Mouse (Mus musculus): ENCODE measurements at regions not wholly inside any gene's neighbourhood (a gene's known extent, or its start where the extent isn't known, plus 50 kb on each side); places are given as distances from the start of the nearest gene placed in this dataset.

DNA sequence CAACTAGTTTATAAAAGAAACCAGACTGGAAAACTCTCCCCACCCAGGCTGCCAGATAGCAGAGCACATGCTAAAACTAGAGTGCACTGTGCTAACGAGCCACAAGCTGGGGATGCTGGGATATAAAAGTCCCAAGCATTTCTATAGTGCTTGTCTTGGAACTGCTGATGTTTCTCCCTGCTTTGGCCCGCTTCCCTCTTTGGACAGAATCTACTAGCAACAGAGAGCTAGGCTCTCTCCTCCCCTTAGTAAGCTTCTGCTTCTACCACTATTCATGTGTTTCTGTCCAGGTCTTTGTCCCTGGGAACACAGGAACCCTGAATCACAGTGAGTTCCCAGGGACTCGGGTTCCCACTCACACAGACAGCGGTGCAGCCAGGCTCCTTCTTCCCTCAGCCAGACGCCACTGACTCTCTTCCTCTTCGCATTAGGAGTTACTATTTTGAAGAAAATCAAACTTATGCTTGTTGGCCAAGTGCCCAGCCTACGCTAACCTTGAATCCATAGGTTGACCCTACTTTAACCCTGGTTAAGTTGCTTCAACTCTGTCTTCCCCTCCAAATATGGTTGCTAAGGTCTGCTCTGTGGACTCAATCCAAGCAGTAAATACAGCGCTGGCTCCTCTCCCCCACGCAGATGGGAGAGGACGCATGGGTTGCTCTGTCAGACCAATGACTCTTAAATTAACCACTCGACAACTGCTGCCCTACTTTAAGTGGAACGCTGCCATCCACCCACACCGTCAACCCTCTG lies 113.4 kb upstream of the Dapk1 start:
- Histone ChIP-seq H3K9me3 (replicated peaks) (no peaks in the 10 kb centered on the region), H3K27ac (no peak overlapping the region), H3K36me3 (no peaks in the 10 kb centered on the region), H3K27me3 (replicated peaks) (no peaks in the 10 kb centered on the region; the same call in 1 of the 2 replicates), H3K4me3 (no peak overlapping the region), H3K4me2 (no peak overlapping the region), H3K9ac (no peak overlapping the region), H3K4me1 (0 out of 2 replicates have a peak, but pooled peaks cover 9% of the 10 kb centered on the region)
- no peak for ATAC-seq
- 64% methylated on average over 13 of the region's 13 CpGs for WGBS (ENCODE audit: insufficient replicate concordance)

DNA sequence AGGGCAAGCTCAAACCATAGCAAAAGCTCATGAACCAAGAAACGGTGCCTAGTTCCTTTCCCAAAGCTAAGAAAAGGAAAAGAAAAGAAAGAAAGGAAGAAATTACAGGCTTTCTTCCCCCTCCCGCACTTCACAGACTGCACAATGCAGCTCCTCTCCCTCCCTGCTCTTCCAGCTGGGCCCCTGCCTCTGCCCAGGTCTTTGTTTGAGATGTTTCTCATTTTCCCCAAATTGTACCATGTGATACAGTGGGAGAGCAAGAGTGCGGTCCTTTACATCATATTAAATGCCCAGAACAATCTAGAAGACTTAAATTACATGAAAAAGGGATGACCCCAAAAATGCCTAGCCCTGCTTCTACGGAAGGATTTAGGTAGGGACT lies 112.9 kb upstream of the Dapk1 start:
- Histone ChIP-seq H3K9me3 (replicated peaks) (no peaks in the 10 kb centered on the region), H3K27ac (no peak overlapping the region), H3K4me2 (no peak overlapping the region), H3K27me3 (replicated peaks) (no peaks in the 10 kb centered on the region; the same call in 1 of the 2 replicates), H3K9ac (no peak overlapping the region), H3K4me1 (0 out of 2 replicates have a peak, but pooled peaks cover 9% of the 10 kb centered on the region), H3K4me3 (no peak overlapping the region), H3K36me3 (no peaks in the 10 kb centered on the region)
- ATAC-seq: no peak
- WGBS (ENCODE audit: insufficient replicate concordance): 66% methylated on average over 4 of the region's 4 CpGs

DNA sequence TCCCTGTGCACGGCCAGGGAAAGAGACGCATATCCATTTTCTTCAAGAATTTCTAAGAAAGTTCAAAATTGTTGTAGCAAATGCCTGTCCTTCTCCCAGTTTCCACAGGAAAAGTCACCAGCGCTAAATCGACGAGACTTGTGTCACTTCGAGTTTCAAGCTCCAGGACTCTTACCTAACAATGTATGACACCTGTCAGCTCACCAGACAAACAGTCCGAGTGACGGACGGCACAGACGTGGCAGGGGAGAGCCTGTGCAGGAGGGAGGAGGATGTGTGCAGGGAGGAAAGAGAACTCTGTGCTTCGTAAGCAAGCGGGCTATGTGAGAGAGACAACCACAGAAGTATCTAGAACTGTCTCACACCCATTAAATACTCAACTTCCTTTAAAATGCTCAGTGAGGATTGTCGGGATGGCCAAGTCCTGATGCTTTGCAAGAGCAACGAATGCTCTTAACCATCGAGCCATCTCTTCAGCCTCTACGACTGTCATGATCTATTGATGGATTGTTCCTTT lies 109.7 kb upstream of the Dapk1 start:
- no peak overlapping the region for H3K27ac ChIP-seq
- no peak overlapping the region for H3K4me3 ChIP-seq
- H3K36me3 ChIP-seq: no peaks in the 10 kb centered on the region
- 36% methylated on average over 16 of the region's 16 CpGs for WGBS (ENCODE audit: insufficient replicate concordance)
- no peak for ATAC-seq
- no peak overlapping the region for H3K9ac ChIP-seq
- H3K9me3 ChIP-seq (replicated peaks): no peaks in the 10 kb centered on the region
- H3K27me3 ChIP-seq (replicated peaks): no peaks in the 10 kb centered on the region; the same call in 1 of the 2 replicates
- H3K4me2 ChIP-seq: no peak overlapping the region
- 0 out of 2 replicates have a peak, but pooled peaks cover 9% of the 10 kb centered on the region for H3K4me1 ChIP-seq

DNA sequence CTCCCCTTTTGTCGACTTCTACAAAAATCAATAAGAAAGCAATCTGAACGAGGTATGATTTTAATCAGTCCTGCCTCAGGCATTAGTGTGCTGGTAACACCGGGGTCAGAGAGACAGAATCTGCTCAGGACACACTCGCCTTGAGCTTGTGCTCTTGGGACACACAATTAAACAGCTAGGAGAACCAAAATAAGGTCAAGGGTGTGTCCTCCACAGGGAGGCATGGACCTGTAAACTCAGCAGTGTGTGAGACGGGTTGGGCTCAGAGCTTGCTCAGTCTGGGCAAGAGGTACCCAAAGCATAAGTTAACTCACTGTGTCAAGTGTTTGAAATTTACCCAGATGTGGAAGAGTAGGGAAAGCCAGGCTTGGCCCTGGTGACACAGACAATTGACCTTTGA lies 107.9 kb upstream of the Dapk1 start:
- H3K4me2 ChIP-seq: no peak overlapping the region
- H3K4me3 ChIP-seq: no peak overlapping the region
- 66% methylated on average over 5 of the region's 5 CpGs for WGBS (ENCODE audit: insufficient replicate concordance)

DNA sequence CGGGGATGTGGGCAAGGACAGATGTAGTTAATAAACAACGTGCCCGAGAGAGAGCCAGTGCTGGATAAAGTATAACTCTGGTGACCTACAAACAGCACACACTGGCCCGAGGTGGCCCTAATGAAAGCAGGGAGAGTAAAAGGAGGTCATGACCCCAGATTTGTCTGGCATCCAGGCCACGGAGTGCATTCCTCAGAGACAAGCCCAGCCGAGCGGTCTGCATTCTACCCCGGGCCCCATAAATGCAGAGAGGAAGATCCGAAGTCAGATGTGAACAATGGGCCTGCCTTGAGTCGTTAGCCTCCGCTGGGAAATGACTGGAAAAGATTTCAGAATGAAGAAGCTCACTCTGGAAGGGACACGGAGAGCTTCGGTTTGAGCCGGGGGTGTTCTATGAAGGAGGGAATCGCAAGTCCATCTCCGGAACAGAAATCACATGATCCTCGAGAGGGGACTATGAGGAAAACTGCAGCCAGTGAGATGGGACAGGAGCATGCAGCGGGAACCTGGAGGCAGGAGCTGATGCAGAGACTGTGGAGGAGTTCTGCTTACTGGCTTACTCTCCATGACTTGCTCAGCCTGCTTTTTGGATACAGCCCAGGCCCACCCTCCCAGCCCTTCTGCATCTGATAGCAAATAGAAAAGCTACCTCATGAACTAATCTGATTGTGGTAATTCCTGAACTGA lies 103.9 kb upstream of the Dapk1 start:
- Histone ChIP-seq H3K9me3 (replicated peaks) (no peaks in the 10 kb centered on the region), H3K4me1 (no peaks in the 10 kb centered on the region), H3K27ac (no peak overlapping the region), H3K4me2 (peak overlapping the region; percentile 12; the same call in 1 of the 2 replicates), H3K9ac (no peak overlapping the region), H3K36me3 (no peaks in the 10 kb centered on the region), H3K27me3 (replicated peaks) (no peaks in the 10 kb centered on the region), H3K4me3 (no peak overlapping the region)
- ATAC-seq: peak; percentile 71; the same call in 1 of the 2 replicates
- 66% methylated on average over 18 of the region's 18 CpGs for WGBS (ENCODE audit: insufficient replicate concordance)

More for the DNA sequence above, 107.9 kb upstream of the Dapk1 start:
- H3K27me3 ChIP-seq (replicated peaks): no peaks in the 10 kb centered on the region; the same call in 1 of the 2 replicates
- H3K4me1 ChIP-seq: 0 out of 2 replicates have a peak, but pooled peaks cover 9% of the 10 kb centered on the region
- H3K9ac ChIP-seq: no peak overlapping the region
- no peak overlapping the region for H3K27ac ChIP-seq
- no peaks in the 10 kb centered on the region for H3K36me3 ChIP-seq
- no peak for ATAC-seq
- no peaks in the 10 kb centered on the region for H3K9me3 ChIP-seq (replicated peaks)

DNA sequence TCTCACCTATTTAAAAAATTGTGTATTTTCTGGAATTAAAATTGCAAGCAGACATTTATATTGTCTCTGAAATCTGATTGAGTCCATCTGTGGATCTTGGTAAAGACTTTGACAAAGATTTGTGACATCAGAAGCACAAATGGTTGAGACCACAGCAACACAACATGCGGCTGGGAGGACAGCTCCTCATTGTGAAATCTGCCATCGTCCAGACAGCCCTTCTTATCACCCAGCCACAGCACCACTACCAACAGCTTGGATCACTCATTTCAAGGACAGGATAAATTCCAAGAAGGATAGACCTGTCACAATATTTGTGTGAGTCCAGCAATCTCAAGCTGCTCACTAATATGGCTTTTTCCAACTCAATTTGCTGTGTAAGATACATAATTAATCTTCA lies 97.6 kb upstream of the Dapk1 start:
- ATAC-seq: no peak
- H3K9ac ChIP-seq: no peak overlapping the region
- WGBS (ENCODE audit: insufficient replicate concordance): 45% methylated on average over 2 of the region's 2 CpGs
- no peak overlapping the region for H3K4me2 ChIP-seq
- H3K27ac ChIP-seq: no peak overlapping the region
- H3K27me3 ChIP-seq (replicated peaks): no peaks in the 10 kb centered on the region
- no peaks in the 10 kb centered on the region for H3K4me1 ChIP-seq
- H3K36me3 ChIP-seq: no peaks in the 10 kb centered on the region
- no peak overlapping the region for H3K4me3 ChIP-seq
- no peaks in the 10 kb centered on the region for H3K9me3 ChIP-seq (replicated peaks)

DNA sequence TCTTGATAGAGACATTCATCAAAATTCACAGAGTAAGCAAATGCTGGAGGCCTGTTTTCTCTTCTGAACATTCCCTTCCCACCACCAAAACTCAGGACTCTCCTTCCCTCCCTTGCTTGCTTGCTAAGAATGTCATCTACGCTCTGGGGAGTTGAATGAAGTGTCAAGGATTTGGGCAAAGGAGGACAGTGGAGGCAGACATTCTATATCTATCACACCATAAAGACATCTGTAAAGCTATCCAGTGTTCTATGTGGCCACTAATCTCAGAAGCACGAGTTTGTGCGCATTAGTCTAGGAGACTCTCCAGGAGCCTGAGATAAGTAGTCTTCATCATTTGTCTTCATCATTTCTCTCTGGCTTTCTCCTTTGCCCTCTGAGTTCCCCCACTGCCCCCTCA lies 94.1 kb upstream of the Dapk1 start:
- H3K9me3 ChIP-seq (replicated peaks): no peaks in the 10 kb centered on the region
- H3K36me3 ChIP-seq: no peaks in the 10 kb centered on the region
- H3K27me3 ChIP-seq (replicated peaks): no peaks in the 10 kb centered on the region
- 61% methylated on average over 3 of the region's 3 CpGs for WGBS (ENCODE audit: insufficient replicate concordance)
- H3K27ac ChIP-seq: no peak overlapping the region
- H3K4me1 ChIP-seq: no peaks in the 10 kb centered on the region
- H3K4me3 ChIP-seq: no peak overlapping the region
- H3K9ac ChIP-seq: no peak overlapping the region
- H3K4me2 ChIP-seq: no peak overlapping the region
- ATAC-seq: no peak

DNA sequence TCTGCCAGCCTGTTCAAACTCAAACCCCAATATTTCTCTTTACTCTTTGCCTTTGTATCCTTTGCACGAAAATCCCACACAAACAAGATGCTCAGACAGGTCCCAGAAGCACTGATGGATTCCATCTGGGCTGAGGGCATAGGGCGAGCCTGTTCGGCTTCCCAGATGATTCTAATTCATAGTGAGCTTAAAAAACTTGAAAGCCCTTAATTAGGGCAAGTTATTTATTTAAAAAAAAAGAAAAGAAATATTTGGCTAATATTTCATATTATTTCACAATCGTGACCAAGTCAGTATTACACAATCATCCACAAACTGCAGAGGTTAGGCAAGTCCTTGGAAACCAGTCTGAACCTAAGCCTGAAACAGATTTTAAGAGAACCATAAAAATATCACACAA lies 93.7 kb upstream of the Dapk1 start:
- no peaks in the 10 kb centered on the region for H3K9me3 ChIP-seq (replicated peaks)
- no peak overlapping the region for H3K27ac ChIP-seq
- ATAC-seq: no peak
- H3K36me3 ChIP-seq: no peaks in the 10 kb centered on the region
- no peak overlapping the region for H3K9ac ChIP-seq
- no peaks in the 10 kb centered on the region for H3K27me3 ChIP-seq (replicated peaks)
- 53% methylated on average over 4 of the region's 4 CpGs for WGBS (ENCODE audit: insufficient replicate concordance)
- H3K4me2 ChIP-seq: no peak overlapping the region
- H3K4me1 ChIP-seq: no peaks in the 10 kb centered on the region
- H3K4me3 ChIP-seq: no peak overlapping the region

DNA sequence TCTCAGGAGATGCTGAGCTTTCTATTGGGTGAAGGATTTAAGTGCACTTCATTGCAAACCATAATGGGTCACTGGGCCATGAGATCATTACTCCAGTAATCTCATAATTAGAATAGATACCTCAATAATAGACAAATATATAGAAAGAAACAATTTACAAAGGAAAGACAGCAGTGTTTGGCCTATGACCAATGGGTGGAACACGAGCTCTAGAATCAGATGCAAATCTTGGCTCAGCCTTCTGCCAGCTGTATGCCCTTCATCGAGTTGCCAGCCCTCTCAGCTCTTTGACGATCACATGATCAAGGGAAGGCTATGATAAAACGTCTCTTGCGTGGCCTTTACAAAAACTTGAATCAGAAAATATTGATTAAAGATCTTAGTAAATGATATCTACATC lies 92.9 kb upstream of the Dapk1 start:
- 77% methylated on average over 5 of the region's 5 CpGs for WGBS (ENCODE audit: insufficient replicate concordance)

DNA sequence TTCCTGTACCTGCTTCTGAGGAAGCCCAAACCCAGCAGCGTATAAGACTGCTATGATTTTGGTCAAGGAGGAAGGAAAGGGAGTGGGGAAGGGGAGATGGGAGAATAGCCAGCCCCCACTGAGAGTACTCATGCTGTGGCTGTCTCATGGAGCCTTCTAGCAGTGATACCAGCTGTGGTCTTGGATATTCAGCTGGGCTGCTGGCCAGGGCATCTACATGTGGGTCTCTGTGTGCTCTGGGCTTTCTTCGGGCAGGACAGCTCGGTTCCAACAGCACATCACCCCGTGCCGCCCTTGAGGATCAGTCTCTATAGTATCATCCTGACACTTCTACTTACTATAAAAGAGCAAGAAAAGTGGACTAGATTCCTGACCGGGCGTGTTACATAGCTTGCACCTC lies 90.6 kb upstream of the Dapk1 start:
- no peaks in the 10 kb centered on the region for H3K36me3 ChIP-seq
- no peak for ATAC-seq
- no peak overlapping the region for H3K9ac ChIP-seq
- no peaks in the 10 kb centered on the region for H3K9me3 ChIP-seq (replicated peaks)
- no peak overlapping the region for H3K4me3 ChIP-seq
- H3K4me1 ChIP-seq: no peaks in the 10 kb centered on the region
- H3K27ac ChIP-seq: no peak overlapping the region
- H3K27me3 ChIP-seq (replicated peaks): no peaks in the 10 kb centered on the region
- no peak overlapping the region for H3K4me2 ChIP-seq
- 75% methylated on average over 7 of the region's 7 CpGs for WGBS (ENCODE audit: insufficient replicate concordance)

More for the DNA sequence above, 92.9 kb upstream of the Dapk1 start:
- Histone ChIP-seq H3K4me1 (no peaks in the 10 kb centered on the region), H3K9me3 (replicated peaks) (no peaks in the 10 kb centered on the region), H3K27ac (no peak overlapping the region), H3K4me2 (no peak overlapping the region), H3K27me3 (replicated peaks) (no peaks in the 10 kb centered on the region), H3K36me3 (no peaks in the 10 kb centered on the region), H3K4me3 (no peak overlapping the region), H3K9ac (no peak overlapping the region)
- no peak for ATAC-seq

DNA sequence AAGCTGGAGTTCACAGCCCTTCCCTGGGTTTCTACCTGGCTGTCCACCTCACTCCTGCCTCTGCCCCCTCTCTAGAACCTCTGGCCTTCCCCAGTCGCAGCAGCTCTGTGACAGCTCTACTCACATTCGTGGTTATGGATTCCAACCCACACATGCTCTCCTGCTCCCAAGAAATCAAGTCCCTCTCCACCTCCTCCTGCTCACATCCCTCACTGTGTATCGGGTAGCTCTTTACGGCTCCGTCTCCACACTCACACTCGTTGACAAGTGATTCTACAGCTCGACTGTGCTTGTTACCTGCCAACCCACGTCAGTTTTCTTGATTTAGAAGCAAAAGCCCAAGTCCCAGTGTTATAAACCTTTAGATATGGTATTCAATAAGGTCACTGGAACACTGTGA lies 90.1 kb upstream of the Dapk1 start:
- H3K27me3 ChIP-seq (replicated peaks): no peaks in the 10 kb centered on the region
- H3K9ac ChIP-seq: no peak overlapping the region
- H3K4me3 ChIP-seq: no peak overlapping the region
- no peaks in the 10 kb centered on the region for H3K9me3 ChIP-seq (replicated peaks)
- H3K36me3 ChIP-seq: no peaks in the 10 kb centered on the region
- ATAC-seq: no peak
- 74% methylated on average over 8 of the region's 8 CpGs for WGBS (ENCODE audit: insufficient replicate concordance)
- no peaks in the 10 kb centered on the region for H3K4me1 ChIP-seq
- H3K27ac ChIP-seq: no peak overlapping the region
- no peak overlapping the region for H3K4me2 ChIP-seq

DNA sequence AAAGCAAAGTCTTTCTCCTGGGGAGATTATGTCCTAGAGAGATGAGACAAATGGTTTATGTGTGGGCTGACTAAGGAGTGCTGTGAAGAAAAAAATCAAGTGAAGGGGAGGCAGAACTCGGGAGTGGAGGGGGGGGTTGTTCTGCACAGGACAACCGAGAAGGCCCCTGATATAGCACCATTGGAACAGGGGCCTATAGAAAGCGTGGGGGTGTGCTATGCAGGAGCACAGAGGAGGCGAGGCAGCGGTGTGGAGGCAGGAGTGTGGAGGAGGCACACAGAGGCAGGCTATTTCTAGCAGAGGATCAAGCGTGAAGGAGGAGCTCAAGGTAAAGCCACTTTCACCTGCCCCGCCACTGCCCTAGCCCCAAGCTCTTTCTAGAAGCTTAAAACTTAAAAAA lies 88.0 kb upstream of the Dapk1 start:
- no peak overlapping the region for H3K4me3 ChIP-seq
- no peak overlapping the region for H3K9ac ChIP-seq
- no peaks in the 10 kb centered on the region for H3K36me3 ChIP-seq
- H3K4me1 ChIP-seq: no peaks in the 10 kb centered on the region
- WGBS (ENCODE audit: insufficient replicate concordance): 68% methylated on average over 7 of the region's 7 CpGs
- no peaks in the 10 kb centered on the region for H3K9me3 ChIP-seq (replicated peaks)
- ATAC-seq: no peak
- no peaks in the 10 kb centered on the region for H3K27me3 ChIP-seq (replicated peaks)
- H3K27ac ChIP-seq: no peak overlapping the region
- H3K4me2 ChIP-seq: no peak overlapping the region

Data from liver, embryonic 12.5 days (tissue).